Mouse (Mus musculus) spleen, adult 2 months (tissue): ENCODE results near the gene Ssr1. TPM values are rescaled to one million over a fixed set of nuclear protein-coding genes. Genes with fewer than 3 reads are reported as not detected.

Experiments used
- DNase-seq, 2 experiments: peaks; one replicate each; pipeline versions ENCODE4 v3.0.0 to v3.0.0-alpha.2; 2012 to 2021; ENCODE audit warnings: low spot score in 2 of 2, low read depth in 1 of 2
- H3K27ac ChIP-seq: fragments of 200-500 bp; 2 replicates; pipeline ENCODE4 v1.5.1; 2012; ENCODE audit warnings: low read length, inconsistent platforms; ENCODE audit not compliant: insufficient read depth
- H3K27me3 ChIP-seq: fragments of 200-500 bp; 2 replicates; pipeline ENCODE4 v1.6.1; 2012; ENCODE audit warnings: mild to moderate bottlenecking, moderate library complexity, low read length, inconsistent platforms; ENCODE audit not compliant: control insufficient read depth, insufficient read depth
- H3K36me3 ChIP-seq: fragments of 200-500 bp; 2 replicates; pipeline ENCODE4 v1.6.1; 2012; ENCODE audit warnings: mild to moderate bottlenecking, low read length, inconsistent platforms; ENCODE audit not compliant: control insufficient read depth, insufficient read depth
- H3K4me1 ChIP-seq: fragments of 200-500 bp; 2 replicates; pipeline ENCODE4 v1.6.1; 2011; ENCODE audit warnings: inconsistent platforms; ENCODE audit not compliant: control insufficient read depth, insufficient read depth, insufficient read length
- H3K4me3 ChIP-seq: fragments of 200-500 bp; 2 replicates; pipeline ENCODE4 v1.5.1; 2011; ENCODE audit warnings: mild to moderate bottlenecking, inconsistent platforms; ENCODE audit not compliant: insufficient read depth, insufficient read length; ENCODE audit errors: extremely low read depth
- CTCF ChIP-seq: fragments of 200-500 bp; IDR thresholded peaks from 2 replicates; pipeline ENCODE4 v1.5.1; 2011; ENCODE audit warnings: mild to moderate bottlenecking, inconsistent platforms; ENCODE audit not compliant: insufficient read depth, insufficient read length, insufficient replicate concordance; ENCODE audit errors: extremely low read depth
- POLR2A ChIP-seq: fragments of 200-500 bp; IDR thresholded peaks from 2 replicates; pipeline ENCODE4 v1.6.1; 2011; ENCODE audit warnings: low read depth, low read length, inconsistent platforms
- WGBS: fragments of 180-500 bp; shearing (Covaris S2); methylation state at CpG from one replicate; pipeline ENCODE4 v1.1.7; 2018; 5-methylcytosine and 5-hydroxymethylcytosine counted together
- polyA plus RNA-seq: library from polyadenylated mRNA; depleted of rRNA; stranded (reverse); fragments of >200 nt; gene quantifications from 2 replicates; pipeline ENCODE4 v1.2.3, GENCODE M21; 2012

The Ssr1 gene
- polyA plus RNA-seq, 1 experiment, result 4.1 TPM

- no peaks in the 10 kb centered on the region for H3K27me3 ChIP-seq
- 67% methylated on average over 1 of the region's 1 CpGs for WGBS
- no peak overlapping the region for H3K27ac ChIP-seq
Observed at GRCm38 (mm10) chr13:38002461-38002860, 8.4 kb upstream of the Ssr1 start.

GRCm38 (mm10) chr13:37999713-38000112 is 5.7 kb upstream of the Ssr1 start:
- TF ChIP-seq CTCF, result no peak
- TF ChIP-seq POLR2A, result no peak
- Histone ChIP-seq H3K4me1 (no peaks in the 10 kb centered on the region), H3K27me3 (no peaks in the 10 kb centered on the region), H3K4me3 (no peak overlapping the region), H3K36me3 (no peaks in the 10 kb centered on the region), H3K27ac (no peak overlapping the region)
- 92% methylated on average over 3 of the region's 3 CpGs for WGBS
- DNase-seq, result no peak

More at GRCm38 (mm10) chr13:38002461-38002860, 8.4 kb upstream of the Ssr1 start:
- no peak for DNase-seq
- no peaks in the 10 kb centered on the region for H3K4me1 ChIP-seq
- TF ChIP-seq CTCF (no peak), POLR2A (no peak)
- H3K4me3 ChIP-seq, result no peak overlapping the region
- no peaks in the 10 kb centered on the region for H3K36me3 ChIP-seq

GRCm38 (mm10) chr13:37994405-37994749 is 360 bp upstream of the Ssr1 start:
- TF ChIP-seq CTCF, result no peak
- no peak for TF ChIP-seq POLR2A
- WGBS, result 11% methylated on average over 7 of the region's 7 CpGs
- Histone ChIP-seq H3K36me3 (peaks cover 12% of the 10 kb centered on the region), H3K27me3 (no peaks in the 10 kb centered on the region), H3K4me1 (peaks cover 5% of the 10 kb centered on the region; the same call in 1 of the 2 replicates), H3K27ac (no peak overlapping the region), H3K4me3 (peak overlapping the region; percentile 58; the same call in 1 of the 2 replicates)
- DNase-seq, result no peak

GRCm38 (mm10) chr13:37993376-37993703 is 677 bp downstream of the Ssr1 start:
- TF ChIP-seq POLR2A (no peak), CTCF (no peak)
- peaks cover 19% of the 10 kb centered on the region for H3K36me3 ChIP-seq
- H3K4me1 ChIP-seq, result peaks cover 5% of the 10 kb centered on the region; the same call in 1 of the 2 replicates
- H3K27ac ChIP-seq, result peak overlapping the region; percentile 80; the same call in 1 of the 2 replicates
- H3K27me3 ChIP-seq, result no peaks in the 10 kb centered on the region
- peak overlapping the region; percentile 100 for H3K4me3 ChIP-seq
- 1% methylated on average over 17 of the region's 17 CpGs for WGBS
- DNase-seq, result no peak

- TF ChIP-seq POLR2A, result no peak
- TF ChIP-seq CTCF, result no peak
- Histone ChIP-seq H3K4me3 (peak overlapping the region; percentile 54), H3K27me3 (no peaks in the 10 kb centered on the region), H3K27ac (no peak overlapping the region), H3K36me3 (peaks cover 19% of the 10 kb centered on the region), H3K4me1 (peaks cover 5% of the 10 kb centered on the region; the same call in 1 of the 2 replicates)
- WGBS, result 14% methylated on average over 10 of the region's 10 CpGs
- no peak for DNase-seq
Observed at GRCm38 (mm10) chr13:37992638-37993371, 1.2 kb downstream of the Ssr1 start.

GRCm38 (mm10) chr13:37989701-37990100 is 4.3 kb downstream of the Ssr1 start:
- Histone ChIP-seq H3K27ac (no peak overlapping the region), H3K36me3 (peaks cover 41% of the 10 kb centered on the region), H3K27me3 (no peaks in the 10 kb centered on the region), H3K4me1 (peaks cover 5% of the 10 kb centered on the region; the same call in 1 of the 2 replicates), H3K4me3 (no peak overlapping the region)
- TF ChIP-seq CTCF, result no peak
- TF ChIP-seq POLR2A, result no peak
- no peak for DNase-seq
- 93% methylated on average over 8 of the region's 8 CpGs for WGBS

- 97% methylated on average over 10 of the region's 10 CpGs for WGBS
- H3K27me3 ChIP-seq, result no peaks in the 10 kb centered on the region
- no peaks in the 10 kb centered on the region for H3K4me1 ChIP-seq
- peaks cover 57% of the 10 kb centered on the region for H3K36me3 ChIP-seq
- no peak overlapping the region for H3K4me3 ChIP-seq
- TF ChIP-seq POLR2A, result no peak
- TF ChIP-seq CTCF, result no peak
- no peak overlapping the region for H3K27ac ChIP-seq
- DNase-seq, result no peak
Observed at GRCm38 (mm10) chr13:37986166-37986565, 7.9 kb downstream of the Ssr1 start.
